Mouse (Mus musculus) hindbrain, embryonic 10.5 days (tissue): ENCODE measurements around the gene Snta1. TPM values are rescaled to one million over a fixed set of nuclear protein-coding genes. Genes with fewer than 3 reads are reported as not detected.
A peak's percentile ranks its signal among the peaks of the same experiment; 100 is the strongest.
"Not testable (repeated sequence)": the region's sequence is repeated elsewhere in the genome, so short reads cannot be mapped to it uniquely, and the experiment has no call there.

Experiments used
- DNase-seq: peaks from one replicate; pipeline ENCODE4 v3.0.0-alpha.2; 2017; ENCODE audit warnings: low spot score
- H3K27ac ChIP-seq: fragments of 300-500 bp; sonication (generic); 2 replicates; pipeline ENCODE4 v1.5.1; 2016; ENCODE audit warnings: mild to moderate bottlenecking, moderate library complexity
- H3K27me3 ChIP-seq: fragments of 300-500 bp; sonication (generic); 2 replicates; pipeline ENCODE4 v1.6.1; 2016; ENCODE audit warnings: mild to moderate bottlenecking; ENCODE audit not compliant: poor library complexity, insufficient read depth, severe bottlenecking
- H3K36me3 ChIP-seq: fragments of 300-500 bp; sonication (generic); 2 replicates; pipeline ENCODE4 v1.6.1; 2016; ENCODE audit warnings: mild to moderate bottlenecking, moderate library complexity
- H3K4me1 ChIP-seq: fragments of 300-500 bp; sonication (generic); replicated peaks from 2 replicates; pipeline ENCODE4 v1.6.1; 2016; ENCODE audit warnings: mild to moderate bottlenecking
- H3K4me3 ChIP-seq: fragments of 300-500 bp; sonication (generic); 2 replicates; pipeline ENCODE4 v1.5.1; 2016; ENCODE audit warnings: mild to moderate bottlenecking, moderate library complexity
- H3K9me3 ChIP-seq: fragments of 300-500 bp; sonication (generic); 2 replicates; pipeline ENCODE4 v1.6.1; 2016; ENCODE audit warnings: mild to moderate bottlenecking, moderate library complexity
- WGBS: fragments of 180-500 bp; shearing (Covaris S2); methylation state at CpG from one replicate; pipeline ENCODE4 v1.1.7; 2016; 5-methylcytosine and 5-hydroxymethylcytosine counted together
- polyA plus RNA-seq: library from polyadenylated mRNA; unstranded; fragments of >200 nt; fragmentation: Nextera tagmentation; extraction: Ambion mirVana; gene quantifications from 2 replicates; pipeline ENCODE4 v1.2.1, GENCODE M21; 2016

The Snta1 gene
- polyA plus RNA-seq, 1 experiment from 2014 or later: 7.9 TPM

- Histone ChIP-seq H3K27ac (no peak overlapping the region), H3K27me3 (no peaks in the 10 kb centered on the region), H3K4me3 (no peak overlapping the region), H3K4me1 (0 out of 2 replicates have a peak, but pooled peaks cover 7% of the 10 kb centered on the region), H3K9me3 (no peaks in the 10 kb centered on the region), H3K36me3 (no peaks in the 10 kb centered on the region)
- 90% methylated on average over 11 of the region's 11 CpGs for WGBS
- no peak for DNase-seq
Observed at GRCm38 (mm10) chr2:154390180-154390964, 17.5 kb downstream of the Snta1 start.

- no peak for DNase-seq
- H3K27me3 ChIP-seq: no peaks in the 10 kb centered on the region
- no peak overlapping the region for H3K4me3 ChIP-seq
- 88% methylated on average over 7 of the region's 7 CpGs for WGBS
- no peaks in the 10 kb centered on the region for H3K36me3 ChIP-seq
- no peak overlapping the region for H3K27ac ChIP-seq
- H3K9me3 ChIP-seq: no peaks in the 10 kb centered on the region
- H3K4me1 ChIP-seq: peaks cover 4% of the 10 kb centered on the region; the same call in 1 of the 2 replicates
Observed at GRCm38 (mm10) chr2:154379103-154379502, 28.8 kb downstream of the Snta1 start.

DNA sequence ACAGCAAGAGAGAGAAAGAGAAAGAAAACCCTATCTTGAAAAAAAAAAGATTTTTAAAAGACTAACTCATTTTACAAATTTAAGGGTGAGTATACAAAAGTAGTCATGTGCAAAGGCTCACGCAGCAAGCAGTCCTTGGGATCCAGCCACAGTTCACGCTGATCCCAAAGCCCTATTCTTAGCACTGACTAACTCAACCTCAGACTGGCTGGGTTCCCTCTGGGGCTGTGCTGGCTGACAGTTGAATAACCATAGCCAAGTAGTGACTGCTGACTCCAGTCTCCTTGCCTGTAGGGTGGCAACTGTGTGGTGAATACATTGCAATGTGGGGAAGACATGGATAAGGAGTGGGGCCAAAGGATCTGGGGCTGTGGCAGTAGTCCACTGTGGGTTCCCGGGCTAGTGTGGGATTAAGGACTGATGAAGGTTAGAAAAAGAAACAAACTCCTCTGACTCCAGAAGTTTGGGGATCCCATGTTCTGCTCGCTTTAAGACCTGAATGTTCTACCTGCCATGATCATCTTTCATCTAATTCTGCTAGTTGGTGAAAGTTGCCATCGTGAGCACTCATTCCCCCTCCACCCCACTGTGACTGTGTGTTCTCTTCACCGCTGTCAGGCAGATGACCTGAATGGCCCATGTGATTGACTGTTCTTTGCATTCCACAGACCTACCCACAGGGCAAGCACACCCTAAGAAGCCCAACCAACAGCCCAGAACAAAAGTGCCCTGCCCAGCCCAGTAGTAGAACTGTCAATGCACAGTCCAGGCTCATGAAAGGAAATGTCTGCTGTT lies 32.9 kb downstream of the Snta1 start:
- H3K36me3 ChIP-seq: no peaks in the 10 kb centered on the region
- WGBS: 71% methylated on average over 6 of the region's 6 CpGs
- peaks cover 13% of the 10 kb centered on the region; the same call in 1 of the 2 replicates for H3K4me1 ChIP-seq
- no peak overlapping the region for H3K4me3 ChIP-seq
- no peak overlapping the region for H3K27ac ChIP-seq
- H3K27me3 ChIP-seq: no peaks in the 10 kb centered on the region
- H3K9me3 ChIP-seq: no peaks in the 10 kb centered on the region
- no peak for DNase-seq

DNA sequence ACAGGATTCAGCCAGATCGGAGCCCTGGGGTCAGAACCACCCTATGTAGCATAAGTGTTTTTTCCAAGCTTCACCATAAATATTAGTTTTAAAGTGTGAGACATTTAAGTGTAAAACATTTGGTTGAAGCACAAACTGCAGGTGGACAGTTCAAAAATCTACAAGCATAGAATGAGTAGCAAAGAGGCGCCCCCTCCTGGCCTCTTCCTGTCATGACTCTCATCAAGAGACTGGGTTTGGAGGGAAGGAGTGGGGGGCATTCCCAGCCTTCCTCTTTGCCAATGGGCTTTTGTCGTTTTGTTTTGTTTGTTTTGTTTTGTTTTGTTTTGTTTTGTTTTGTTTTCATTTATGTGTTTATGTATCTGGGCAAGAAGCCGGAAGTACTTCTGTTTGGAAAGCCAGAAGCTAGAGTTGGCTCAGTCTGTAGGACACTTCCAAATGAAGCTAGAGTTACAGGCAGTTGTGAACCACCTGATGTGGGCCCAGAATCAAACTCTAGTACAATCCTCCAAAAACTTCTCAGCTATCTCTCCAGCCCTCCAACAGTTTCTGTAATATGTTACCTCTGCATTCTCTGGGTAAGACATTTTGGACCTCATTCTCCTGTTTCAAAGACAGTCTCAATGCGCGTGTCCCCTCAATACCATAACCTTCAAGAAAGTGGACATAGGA lies 33.8 kb downstream of the Snta1 start:
- Histone ChIP-seq H3K36me3 (peaks cover 5% of the 10 kb centered on the region; the same call in 1 of the 2 replicates), H3K4me3 (no peak overlapping the region), H3K9me3 (no peaks in the 10 kb centered on the region), H3K4me1 (peaks cover 10% of the 10 kb centered on the region; the same call in 1 of the 2 replicates), H3K27me3 (no peaks in the 10 kb centered on the region), H3K27ac (no peak overlapping the region)
- 62% methylated on average over 6 of the region's 6 CpGs for WGBS
- peak; percentile 62 for DNase-seq

- H3K9me3 ChIP-seq: no peaks in the 10 kb centered on the region
- no peaks in the 10 kb centered on the region for H3K27me3 ChIP-seq
- H3K36me3 ChIP-seq: peaks cover 5% of the 10 kb centered on the region
- peak within 1 kb of the TSS; percentile 73 for H3K4me3 ChIP-seq
- H3K27ac ChIP-seq: peak within 1 kb of the TSS; percentile 95
- 13% methylated on average over 9 of the region's 9 CpGs for WGBS
- peaks cover 10% of the 10 kb centered on the region; the same call in 1 of the 2 replicates for H3K4me1 ChIP-seq
- DNase-seq: no peak
Observed at GRCm38 (mm10) chr2:154372842-154373500, 34.9 kb downstream of the Snta1 start, which contains the start of gene Cdk5rap1. Cdk5rap1 (minus strand) TSS chr2:154373010.

DNA sequence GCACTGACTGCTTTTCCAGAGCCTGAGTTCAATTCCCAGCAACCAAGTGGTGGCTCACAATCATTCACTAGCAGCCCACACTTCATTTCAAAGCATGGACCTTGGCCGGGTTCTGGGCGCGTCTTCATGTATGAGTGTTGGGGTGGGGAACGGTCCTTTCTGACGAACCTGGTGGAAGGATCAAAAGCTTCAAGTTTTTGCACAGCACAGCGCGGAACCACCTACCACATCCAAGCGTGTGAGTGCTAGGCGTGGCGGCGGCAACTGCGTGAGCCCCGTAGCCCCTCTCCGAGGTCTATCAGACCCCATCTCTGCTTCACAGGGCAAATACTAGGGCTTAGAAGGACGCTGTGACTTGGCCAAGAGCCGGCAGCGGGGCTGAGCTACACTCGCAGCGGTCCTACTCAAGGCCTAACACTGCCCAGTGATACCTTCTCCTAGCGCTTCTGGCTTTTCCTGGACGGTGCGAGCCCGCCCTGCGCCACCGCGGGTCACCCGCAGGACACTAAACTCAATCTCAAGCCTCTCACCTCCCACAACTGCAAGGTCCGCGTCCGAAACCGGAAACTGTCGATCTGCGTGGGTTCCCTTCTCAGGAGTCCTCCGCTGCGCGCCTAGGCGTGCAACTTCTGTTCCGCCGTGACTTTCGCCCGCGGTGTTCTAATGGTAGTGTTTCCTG lies 35.6 kb downstream of the Snta1 start:
- WGBS: under 1% methylated on average over 42 of the region's 42 CpGs
- Histone ChIP-seq H3K4me1 (peaks cover 10% of the 10 kb centered on the region; the same call in 1 of the 2 replicates), H3K27me3 (no peaks in the 10 kb centered on the region), H3K27ac (peak overlapping the region; percentile 95), H3K4me3 (peak overlapping the region; percentile 73), H3K36me3 (peaks cover 9% of the 10 kb centered on the region), H3K9me3 (no peaks in the 10 kb centered on the region)
- peak; percentile 89 for DNase-seq

GRCm38 (mm10) chr2:154367510-154367909 lies 40.4 kb downstream of the Snta1 start:
- Histone ChIP-seq H3K27ac (no peak overlapping the region), H3K9me3 (no peaks in the 10 kb centered on the region), H3K27me3 (no peaks in the 10 kb centered on the region), H3K4me3 (no peak overlapping the region), H3K36me3 (peaks cover 50% of the 10 kb centered on the region), H3K4me1 (peaks cover under 1% of the 10 kb centered on the region; the same call in 1 of the 2 replicates)
- WGBS: 96% methylated on average over 1 of the region's 1 CpGs
- no peak for DNase-seq

DNA sequence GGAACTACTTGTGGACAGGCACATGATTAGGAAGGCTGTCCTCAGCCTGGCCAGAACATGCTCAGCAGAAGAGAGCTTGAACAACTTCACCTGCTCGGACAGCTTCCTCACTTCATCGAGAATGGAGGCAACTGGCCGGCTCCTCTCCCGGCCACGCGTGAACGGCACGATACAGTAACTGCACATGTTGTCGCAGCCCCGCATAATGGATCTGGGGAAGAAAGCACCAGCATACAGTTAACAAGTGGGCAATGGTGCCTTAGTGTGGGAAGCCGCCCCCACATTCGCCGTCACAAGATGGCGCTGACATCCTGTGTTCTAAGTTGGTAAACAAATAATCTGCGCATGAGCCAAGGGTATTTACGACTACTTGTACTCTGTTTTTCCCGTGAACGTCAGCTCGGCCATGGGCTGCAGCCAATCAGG lies 53.9 kb downstream of the Snta1 start:
- peaks cover 25% of the 10 kb centered on the region for H3K36me3 ChIP-seq
- not testable (repeated sequence) for H3K4me1 ChIP-seq, H3K9me3 ChIP-seq, DNase-seq, H3K27me3 ChIP-seq
- H3K4me3 ChIP-seq: peak overlapping the region; percentile 42
- H3K27ac ChIP-seq: peak overlapping the region; percentile 79
- 84% methylated on average over 16 of the region's 19 CpGs for WGBS

- H3K27ac ChIP-seq: no peak overlapping the region
- no peaks in the 10 kb centered on the region for H3K27me3 ChIP-seq
- WGBS: 88% methylated on average over 3 of the region's 3 CpGs
- peaks cover 66% of the 10 kb centered on the region for H3K36me3 ChIP-seq
- no peak for DNase-seq
- no peaks in the 10 kb centered on the region for H3K9me3 ChIP-seq
- H3K4me1 ChIP-seq: no peaks in the 10 kb centered on the region
- H3K4me3 ChIP-seq: no peak overlapping the region
Observed at GRCm38 (mm10) chr2:154348152-154348551, 59.7 kb downstream of the Snta1 start.

DNA sequence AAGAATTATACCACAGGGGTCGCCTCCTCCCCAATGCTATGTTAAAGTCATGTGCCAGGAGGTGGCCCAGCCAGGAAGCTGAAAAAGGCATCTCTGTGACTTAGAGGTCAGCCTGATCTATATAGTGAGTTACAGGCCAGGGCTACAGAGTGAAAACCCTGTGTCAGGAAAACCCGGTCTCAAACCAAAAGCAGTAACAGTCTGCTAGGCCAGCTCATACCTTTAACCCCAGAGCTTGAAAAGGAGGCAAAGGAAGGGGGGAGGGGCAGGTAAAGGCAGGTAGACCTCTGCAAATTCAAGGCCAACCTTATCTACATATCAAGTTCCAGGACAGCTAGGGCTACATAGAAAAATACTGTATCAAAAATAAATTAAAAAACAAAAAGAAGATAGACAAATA lies 68.5 kb downstream of the Snta1 start:
- Histone ChIP-seq H3K9me3 (no peaks in the 10 kb centered on the region), H3K27ac (no peak overlapping the region), H3K4me3 (no peak overlapping the region), H3K36me3 (peaks cover 32% of the 10 kb centered on the region), H3K4me1 (no peaks in the 10 kb centered on the region), H3K27me3 (no peaks in the 10 kb centered on the region)
- no peak for DNase-seq
- 71% methylated on average over 2 of the region's 2 CpGs for WGBS

- Histone ChIP-seq H3K9me3 (no peaks in the 10 kb centered on the region), H3K4me3 (no peak overlapping the region), H3K27ac (no peak overlapping the region), H3K27me3 (no peaks in the 10 kb centered on the region), H3K36me3 (peaks cover 28% of the 10 kb centered on the region), H3K4me1 (no peaks in the 10 kb centered on the region)
- 87% methylated on average over 1 of the region's 1 CpGs for WGBS
- DNase-seq: no peak
Observed at GRCm38 (mm10) chr2:154338161-154338560, 69.7 kb downstream of the Snta1 start.

DNA sequence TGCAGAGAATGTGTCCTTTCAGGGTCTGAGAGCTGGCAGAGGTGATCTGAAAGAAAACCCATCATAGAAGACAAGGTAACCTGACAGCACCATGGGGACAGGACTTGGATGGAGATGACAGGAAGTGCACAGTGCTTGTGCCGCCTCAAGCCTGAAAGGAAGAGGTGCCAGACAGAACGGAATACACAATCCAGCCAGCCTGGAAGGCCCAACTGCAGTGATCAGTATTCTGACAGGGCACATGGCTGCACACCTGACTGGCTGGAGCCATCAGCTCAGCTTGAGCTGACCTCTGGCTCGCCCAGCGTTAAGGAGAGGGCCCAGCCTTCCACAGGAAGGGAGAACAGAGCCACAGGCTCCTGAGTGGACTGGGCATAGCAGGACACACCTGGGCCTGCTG lies 72.3 kb downstream of the Snta1 start:
- Histone ChIP-seq H3K4me1 (no peaks in the 10 kb centered on the region), H3K27me3 (no peaks in the 10 kb centered on the region)
- 79% methylated on average over 4 of the region's 4 CpGs for whole genome bisulfite sequencing

More for the DNA sequence above, 72.3 kb downstream of the Snta1 start:
- Histone ChIP-seq H3K36me3 (peaks cover 10% of the 10 kb centered on the region), H3K4me3 (no peak overlapping the region), H3K27ac (no peak overlapping the region), H3K9me3 (no peaks in the 10 kb centered on the region)
- DNase-seq: no peak
